Mouse (Mus musculus) R1 (cell line): ENCODE data around the gene Egln1.

ENCODE experiments used
- DNase-seq: peaks from one replicate; pipeline ENCODE4 v3.0.0-alpha.2; 2018; ENCODE audit warnings: low read depth, low spot score

Egln1 gene

DNA sequence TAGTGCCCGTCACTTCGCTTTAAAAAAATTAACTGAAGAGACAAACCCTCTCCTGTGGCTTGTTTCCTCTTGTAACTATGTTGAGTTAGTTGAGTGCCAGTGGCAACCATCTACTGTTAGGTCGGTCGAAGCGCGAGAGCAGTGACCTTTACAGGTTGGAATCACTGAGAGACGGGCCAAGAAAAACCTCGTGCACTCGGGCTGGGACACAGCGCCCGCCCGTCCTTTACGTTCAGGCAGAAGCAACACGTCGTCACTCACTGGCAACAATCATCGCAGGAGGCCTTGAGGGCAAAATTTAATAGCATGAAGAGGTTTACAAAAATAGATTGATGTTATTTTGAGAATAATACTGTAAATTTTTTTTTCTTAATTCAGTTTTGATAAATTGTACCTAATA is 39.2 kb downstream of the Egln1 start:
- no peak for DNase-seq

DNA sequence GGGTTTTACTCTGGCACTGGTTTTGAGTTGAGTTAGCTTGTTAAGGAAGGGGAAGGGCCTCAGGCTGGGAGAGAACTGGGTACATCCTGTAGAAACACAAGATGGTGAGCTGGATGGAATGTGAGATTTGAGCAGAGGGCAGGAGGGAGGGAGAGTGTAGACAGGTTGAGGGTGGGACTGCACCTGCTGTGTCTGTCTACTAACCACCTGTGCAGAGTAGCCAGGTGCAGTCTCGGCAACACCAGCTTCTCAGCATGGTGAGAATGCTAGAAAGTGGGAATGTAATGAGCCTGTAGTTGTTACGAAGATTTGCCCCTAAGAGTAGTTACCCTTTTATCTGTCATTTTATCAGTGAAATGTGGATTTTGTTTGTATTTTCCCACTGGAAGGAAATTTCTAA is 43.6 kb downstream of the Egln1 start:
- no peak for DNase-seq

DNA sequence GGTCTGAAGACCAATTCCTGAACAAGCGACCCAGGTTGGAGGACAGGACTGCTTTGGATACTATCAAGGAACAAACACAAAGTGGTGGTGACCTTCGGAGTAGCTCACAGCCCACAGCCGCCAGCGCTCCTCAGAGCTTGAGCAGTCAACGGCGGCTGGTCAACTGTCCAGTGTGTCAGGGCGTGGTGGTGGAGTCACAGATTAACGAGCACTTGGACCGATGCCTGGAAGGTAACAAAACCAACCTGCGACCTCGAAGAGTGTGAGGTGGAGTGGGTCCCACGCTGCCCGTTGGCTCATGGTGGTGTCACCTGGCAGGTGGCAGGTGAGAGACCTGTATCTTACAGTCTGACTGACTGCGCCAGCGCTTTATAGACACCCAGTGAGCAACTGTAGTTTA is 45.9 kb downstream of the Egln1 start:
- no peak for DNase-seq

DNA sequence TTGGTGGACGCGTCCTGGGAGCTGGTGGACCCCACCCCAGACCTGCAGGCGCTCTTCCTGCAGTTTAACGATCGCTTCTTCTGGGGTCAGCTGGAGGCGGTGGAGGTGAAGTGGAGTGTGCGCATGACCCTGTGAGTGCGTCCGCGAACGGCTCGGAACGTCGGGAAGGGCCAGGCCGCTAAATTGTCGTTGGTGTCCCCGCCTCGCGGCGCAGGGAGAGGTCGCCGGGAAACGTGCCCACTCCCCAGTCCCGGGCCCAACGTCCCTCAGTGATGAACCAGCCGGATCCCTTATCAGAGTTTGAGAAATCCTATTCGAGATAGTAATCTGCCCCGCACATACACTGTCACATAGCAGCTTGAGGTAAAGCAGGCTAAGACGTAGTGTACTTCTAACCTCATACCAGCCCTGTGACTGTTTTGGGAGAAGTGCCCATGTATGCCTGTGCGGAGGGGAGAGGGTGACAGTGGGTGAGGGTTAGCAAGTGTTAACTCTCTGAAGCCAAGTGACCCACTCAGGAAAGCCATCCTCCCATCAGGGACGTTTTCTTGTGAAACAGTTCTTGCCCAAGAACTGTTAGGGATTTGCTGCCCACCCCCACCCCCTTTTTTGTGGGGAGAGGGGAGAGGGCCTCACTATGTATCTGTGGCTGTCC is 50.7 kb downstream of the Egln1 start:
- no peak for DNase-seq

DNA sequence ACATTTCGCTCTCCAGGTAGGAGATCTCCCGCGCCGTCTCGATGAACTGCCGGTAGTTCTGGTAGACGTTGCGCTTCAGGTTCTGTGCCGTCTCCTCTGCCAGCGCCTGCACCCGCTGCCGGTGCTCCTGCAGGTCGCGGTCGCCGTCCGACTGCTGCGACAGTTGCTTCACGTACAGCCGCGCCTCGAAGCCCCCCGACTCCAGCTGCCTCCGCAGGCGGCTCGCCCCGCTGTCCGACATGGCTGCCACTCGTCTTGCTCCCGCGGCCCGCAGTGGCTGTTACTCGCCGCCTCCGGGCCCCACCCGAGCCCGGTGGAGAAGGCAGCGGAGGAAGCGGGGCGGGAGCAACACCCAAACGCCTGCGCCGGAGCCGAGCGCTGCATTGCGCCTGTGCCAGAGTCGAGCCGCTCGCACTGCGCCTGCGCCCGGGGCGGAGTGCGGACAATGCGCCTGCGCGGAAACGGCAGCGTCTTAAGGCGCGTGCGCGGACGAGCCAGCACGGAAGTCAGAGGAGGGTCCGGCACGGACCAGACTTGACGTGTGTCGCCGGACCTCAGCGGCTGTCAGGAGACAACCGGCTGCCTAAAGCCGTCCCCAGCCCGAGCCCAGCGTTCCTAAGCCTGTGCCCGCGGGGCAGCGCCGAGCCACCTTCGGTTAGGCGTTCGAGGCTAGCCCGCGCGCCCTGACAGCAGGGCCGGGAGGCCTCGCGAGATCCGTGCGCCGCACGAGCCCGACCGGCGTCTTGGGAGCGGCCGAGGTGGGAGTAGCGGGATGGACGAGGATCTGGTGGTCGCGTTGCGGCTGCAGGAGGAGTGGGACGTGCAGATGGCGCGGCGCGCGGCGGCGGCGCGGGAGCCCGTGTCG is 51.5 kb downstream of the Egln1 start, which contains the start of the genes Exoc8 and Sprtn:
Gene Exoc8, minus strand, starts transcription at position 320 of the 865 bp plus-strand sequence.
Gene Sprtn, plus strand, starts transcription at position 501 of the 865 bp plus-strand sequence.
- peak; percentile 93 for DNase-seq

DNA sequence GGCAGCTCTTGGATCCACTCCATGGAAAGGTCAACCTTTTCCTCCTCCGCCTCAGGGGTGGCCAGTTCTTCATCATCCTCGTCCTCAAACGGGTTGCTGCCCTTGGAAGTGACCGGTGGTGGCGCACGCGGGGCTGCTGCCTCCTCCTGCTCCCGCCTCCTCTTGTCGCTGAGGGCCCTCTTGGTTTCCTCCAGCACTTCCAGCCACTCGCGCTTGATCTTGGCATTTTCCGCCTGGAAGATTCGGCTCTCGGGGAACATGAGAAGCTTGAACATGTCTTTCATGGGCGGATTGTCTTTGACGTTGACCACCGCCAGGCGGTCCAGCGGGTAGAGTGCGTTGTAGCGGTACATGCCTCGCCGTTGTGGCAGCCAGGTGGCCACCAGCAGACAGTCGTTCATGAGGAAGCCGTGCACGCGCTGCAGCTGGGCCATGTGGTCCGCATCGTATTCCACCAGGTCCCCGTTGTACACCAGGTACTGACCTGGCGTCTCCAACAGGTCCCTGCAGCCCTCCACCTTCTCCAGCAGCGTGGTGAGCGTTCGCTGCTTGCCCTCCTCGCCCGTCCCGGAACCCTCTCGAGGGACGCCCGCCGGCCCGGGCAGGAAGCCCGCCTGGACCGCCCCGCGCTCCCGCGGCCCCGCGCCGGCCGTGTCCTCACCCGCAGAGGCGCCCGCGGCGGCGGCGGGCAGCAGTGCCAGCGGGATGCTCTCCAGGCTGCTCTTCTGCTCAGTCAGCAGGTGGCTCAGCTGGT is 52.3 kb downstream of the Egln1 start:
- peak; percentile 44 for DNase-seq

DNA sequence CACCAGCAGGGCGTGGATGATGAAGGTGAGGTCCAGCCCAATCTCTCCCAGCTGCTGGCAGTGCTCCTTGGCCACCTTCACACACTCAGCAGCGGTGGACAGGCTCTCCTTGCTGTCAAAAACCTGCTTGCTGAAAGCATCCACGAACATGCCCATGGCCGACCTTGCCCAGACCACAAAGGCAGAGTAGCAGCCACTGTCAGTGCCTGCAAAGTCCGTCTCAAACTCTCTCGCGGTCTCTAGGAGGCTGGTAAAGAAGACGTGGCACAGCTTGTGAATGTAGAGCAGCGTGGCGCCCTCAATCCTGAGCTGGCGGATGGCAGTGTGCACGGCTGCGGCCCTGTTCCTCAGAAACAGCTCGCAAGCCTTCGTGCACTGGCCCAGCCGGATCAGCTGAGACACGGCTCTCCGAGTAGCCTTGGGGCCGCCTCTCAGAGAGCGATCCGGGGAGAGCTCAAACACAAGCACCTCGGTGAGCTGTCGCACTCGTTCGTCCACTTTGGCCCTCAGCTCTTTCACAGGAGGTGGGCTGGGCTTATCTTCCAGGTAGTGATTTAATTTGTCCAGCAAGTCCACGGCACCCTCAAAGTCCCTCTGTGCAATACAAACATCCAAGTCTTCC is 53.0 kb downstream of the Egln1 start:
- no peak for DNase-seq

DNA sequence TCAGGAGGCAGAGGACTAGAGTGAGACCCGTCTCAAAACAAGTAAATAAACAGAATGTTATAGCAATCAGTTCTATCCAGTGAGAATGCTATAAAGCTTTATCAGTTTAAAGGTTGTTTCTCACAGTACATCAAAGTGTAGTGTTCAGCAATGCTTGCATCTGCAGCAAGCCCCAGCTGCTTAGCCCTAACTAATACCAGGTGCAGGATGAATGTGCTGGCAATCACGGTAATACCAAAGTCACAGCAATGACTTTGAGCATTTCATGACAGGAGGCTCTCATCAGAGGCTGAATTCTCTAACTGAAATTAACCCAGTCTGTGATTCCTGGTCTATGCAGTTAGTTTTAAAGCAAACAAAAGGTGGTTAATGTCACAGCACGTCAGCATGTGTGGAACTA is 56.5 kb downstream of the Egln1 start:
- DNase-seq = no peak

DNA sequence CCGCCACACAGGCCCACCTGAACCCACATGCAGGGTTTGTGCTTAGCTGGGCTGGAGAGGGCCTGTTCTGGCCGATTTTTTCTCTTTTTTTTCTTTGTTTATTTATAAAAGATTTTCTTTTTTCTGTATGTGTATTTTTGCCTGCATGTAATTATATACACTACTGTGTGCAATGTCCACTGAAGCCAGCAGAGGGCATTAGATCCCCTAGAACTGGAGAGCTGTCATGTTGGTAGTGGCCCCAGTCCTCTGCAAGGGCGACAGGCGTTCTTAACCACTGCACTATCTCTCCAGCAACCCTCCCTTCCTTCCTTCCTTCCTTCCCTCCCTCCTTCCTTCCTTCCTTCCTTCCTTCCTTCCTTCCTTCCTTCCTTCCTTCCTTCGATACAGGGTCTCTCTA is 60.7 kb downstream of the Egln1 start:
- DNase-seq = peak; percentile 56

DNA sequence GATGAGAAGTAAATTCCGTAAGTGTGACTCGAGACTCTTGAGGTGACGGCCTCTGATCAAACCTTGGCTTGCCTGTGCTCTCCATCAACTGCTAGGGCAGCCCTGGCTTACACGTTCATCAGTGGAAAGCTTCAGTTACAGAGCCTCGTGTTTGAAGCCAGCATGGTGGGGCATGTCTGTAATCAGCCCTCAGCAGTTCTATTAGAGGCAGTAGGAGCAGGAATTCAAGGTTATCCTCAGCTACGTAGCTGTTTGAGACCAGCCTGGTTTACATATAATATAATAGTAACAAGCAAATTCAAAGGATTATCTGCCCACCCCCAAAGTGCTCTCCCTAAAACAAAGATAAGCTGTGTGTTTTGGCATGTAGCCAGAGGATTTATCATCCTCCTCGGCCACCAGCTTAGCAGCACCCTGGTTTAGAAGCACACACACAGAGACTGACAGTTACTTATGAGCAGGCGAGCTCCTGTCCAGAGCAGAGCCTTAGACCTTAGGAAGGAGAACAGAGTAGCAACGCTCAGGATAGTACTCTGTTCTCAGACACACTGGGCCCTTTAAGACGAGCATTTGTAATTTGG is 70.1 kb downstream of the Egln1 start:
- no peak for DNase-seq

DNA sequence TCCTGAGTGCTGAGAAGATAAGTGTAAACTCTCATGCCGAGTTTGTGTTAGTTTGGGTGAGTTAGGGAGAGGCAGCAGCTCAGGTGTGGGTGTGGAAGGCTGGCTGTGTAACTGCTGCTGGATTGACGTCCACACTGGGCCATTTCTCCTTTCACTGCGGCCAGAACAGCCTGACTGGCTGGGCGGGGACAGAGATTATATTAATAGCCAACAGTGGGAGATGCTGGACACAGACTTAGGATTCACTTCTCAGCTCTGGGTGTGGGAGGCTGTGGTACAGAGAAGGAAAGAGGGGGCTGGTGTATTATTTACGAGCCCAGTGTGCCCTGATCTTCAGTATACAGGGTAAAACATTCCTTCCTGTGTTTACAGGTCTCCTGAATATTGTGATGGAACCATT is 71.0 kb downstream of the Egln1 start:
- no peak for DNase-seq

DNA sequence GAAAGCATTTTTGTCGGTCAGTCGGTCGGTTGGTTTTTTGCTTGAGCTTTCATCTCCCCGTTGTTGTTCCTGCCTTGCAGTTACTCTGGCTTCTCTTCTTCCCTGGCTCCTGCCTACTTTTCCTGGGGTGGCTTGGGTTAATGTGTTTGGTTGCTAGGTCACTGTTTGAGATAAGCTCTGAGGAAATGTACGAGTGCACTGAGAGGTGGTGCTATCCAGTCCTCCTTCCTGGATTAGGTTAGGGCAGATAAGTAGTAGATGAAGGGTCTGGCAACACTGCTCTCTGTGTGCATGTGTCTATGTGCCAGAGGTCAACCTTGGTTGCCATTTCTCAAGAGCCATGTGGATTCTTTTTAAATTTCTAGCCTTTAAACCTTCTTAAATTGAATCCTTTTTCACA is 76.4 kb downstream of the Egln1 start:
- DNase-seq = no peak

DNA sequence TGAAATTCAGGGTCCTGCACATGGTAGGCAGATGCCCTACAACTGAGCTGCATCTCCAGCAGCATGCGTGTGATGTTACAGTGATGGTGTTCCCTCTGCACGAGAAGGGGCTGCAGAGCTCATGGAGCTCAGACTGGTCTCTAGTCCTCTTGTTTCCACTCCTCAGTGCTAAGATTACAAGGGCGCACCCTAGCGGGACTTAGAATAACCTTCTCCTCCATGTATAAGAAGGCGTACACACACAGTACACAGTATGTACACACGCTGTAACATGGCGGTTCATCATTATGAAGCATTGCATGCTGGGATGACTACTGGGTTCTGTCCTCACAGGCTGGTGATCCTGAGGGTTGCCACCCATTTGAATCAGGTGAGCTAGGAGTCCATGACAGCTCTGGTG is 77.0 kb downstream of the Egln1 start:
- DNase-seq = peak; percentile 85

DNA sequence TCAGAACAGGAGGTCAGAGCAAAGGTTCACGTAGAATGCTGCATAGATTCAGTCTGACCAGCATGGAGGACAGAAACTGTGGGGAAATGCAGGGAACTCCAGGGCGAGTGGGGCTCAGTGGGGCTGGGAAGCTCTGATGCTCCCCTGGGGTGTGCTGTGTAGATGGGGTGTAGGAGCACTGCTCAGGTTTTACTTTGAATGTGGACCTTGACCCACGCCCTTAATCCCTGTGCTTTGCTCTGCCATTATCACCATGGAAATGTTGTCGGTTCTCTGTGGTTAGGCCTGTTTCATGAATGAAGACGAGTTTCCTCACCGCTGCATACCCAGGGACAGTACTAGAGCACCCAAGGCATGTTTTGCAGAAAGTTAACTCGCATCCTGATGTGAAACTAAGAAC is 77.7 kb downstream of the Egln1 start:
- DNase-seq = no peak

DNA sequence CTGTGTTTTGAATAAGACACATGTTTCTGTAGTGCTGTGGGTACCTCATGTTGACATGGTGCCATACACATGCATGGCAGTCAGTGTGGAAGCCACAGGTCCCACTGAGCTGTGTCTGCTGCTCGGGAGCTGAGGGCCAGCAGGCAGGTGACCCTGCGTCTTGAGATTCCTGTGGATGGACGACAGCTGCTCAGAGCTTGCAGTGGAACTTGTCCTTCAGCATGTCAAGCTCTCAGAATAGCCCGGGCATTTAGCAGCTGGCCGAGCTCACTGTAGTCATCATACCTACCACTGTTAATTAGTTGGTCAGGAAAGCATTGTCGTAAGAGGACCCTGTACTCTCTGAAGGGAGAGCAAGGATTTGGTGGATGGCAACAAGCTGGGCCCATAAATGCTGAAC is 79.4 kb downstream of the Egln1 start:
- DNase-seq = no peak

DNA sequence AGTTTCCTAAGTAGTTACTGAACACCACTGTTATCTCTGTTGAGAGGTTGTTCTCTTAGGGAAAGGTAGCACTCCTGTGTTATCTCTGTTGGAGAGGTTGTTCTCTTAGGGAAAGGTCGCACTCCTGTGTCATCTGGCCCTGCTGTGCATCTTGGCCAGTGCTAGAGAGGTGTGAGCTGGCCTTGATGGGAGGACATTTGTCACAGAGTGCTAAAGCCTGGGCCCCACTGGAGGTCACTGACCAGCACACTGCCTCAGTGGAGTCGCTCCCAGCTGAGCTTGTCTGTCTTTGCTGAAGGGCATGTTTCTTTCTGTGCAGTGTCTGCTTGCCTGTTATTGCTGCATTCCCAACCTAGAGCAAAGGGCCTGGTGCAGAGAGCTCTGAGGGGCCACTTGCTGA is 82.0 kb downstream of the Egln1 start:
- DNase-seq = no peak

DNA sequence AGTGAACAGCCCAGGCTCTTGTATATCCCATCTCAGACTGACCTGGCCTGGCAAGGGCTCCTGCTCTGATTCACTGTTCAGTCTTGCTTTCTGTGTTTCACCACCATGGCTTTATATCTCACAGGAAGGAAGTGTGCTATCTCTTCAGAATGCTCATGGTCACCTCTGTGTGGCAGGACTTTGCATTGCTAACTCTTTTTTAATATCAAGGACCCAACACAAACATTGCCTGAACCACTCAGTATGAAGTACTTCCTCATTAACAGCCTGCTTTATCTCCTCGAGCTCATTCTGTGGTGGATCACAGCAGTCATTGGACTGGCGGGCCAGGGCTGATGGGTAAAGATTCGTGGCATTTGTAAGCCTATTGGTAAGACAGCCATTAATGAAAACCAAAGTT is 82.5 kb downstream of the Egln1 start:
- DNase-seq = no peak

DNA sequence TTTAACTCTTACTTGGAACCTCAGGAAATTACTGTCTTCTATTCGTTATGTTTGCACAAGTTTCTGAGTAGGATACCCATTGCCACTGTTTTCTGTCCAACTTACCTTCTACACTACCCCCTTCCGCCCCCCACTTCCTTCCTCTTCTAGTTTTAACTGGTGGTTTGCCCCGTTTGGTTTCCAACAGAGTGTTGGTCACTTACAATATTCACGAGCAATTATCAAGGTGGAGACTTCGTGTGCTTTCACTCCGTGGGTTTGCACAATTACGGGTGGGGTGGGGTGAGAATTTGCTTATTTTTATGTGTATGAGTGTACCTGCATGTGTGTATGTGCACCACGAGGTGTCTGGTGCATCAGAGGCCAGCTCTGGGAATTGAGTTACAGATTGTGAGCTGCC is 85.4 kb downstream of the Egln1 start:
- no peak for DNase-seq

DNA sequence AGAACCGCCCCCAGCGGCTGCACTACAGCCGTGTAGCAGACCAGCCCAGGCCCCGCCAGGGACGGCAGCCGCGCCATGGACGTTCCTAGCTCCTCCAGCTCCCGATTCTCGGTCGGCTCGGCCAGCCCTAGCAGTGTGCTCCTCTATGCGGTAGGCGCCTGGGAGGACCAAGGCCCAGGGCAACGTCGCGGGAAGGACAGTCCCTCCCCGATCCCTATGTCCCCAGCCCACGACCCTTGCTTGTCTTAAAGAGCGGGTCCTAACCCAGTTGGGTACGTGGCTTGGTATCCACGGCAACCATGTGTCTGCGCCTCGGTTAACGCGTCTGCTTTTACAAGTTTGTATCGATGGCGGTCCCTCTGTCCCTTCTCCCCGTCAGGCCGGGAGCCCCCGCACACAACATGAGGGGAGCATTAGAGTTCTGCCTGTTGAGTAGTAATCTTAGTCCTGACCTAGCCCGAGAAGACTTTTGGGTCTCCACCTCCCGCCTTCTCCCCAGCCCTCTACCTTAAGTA is 85.9 kb downstream of the Egln1 start:
- no peak for DNase-seq

DNA sequence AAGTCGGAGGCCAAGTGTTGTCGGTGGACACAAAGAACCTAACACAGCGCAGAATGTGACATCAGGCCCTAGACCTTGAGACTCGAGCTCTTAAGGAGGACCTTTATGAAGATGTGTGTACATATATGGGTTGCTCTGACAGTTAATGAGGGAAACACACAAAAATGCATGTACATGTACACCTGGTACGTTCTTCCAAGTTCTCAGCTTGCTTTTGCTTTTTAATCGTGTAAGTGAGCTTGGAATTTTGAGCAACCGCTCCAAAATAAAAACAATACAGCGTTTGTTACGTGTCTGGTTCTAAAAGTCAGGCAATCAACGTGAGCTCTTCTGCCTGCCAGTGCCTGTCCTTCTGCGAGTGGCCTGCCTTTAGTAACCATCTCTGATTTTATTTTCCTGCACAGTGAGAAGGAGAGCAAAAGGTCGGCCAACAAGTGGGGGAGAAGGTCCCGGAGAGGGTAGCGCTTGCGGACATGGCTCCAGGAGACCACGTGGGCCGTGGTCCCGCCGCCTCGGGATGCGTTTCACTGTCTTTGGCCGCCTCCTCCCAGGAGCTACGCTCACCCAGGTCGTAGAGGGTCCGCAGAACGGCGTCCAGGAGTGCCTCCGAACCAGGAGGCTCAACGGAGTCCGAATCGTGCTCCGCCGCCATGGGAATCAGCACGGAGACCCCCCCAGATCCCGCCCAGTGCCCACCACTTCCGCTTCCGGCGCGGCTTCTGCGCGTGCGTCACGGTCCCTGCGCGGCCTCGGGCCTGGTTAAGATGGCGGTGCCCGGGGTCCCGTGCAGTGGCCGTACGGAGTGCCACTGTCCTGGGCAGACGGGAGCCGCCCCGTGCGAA is 86.6 kb downstream of the Egln1 start, which contains the start of the genes Gnpat and 2810004N23Rik:
Gene Gnpat, plus strand, starts transcription at position 713 of the 842 bp plus-strand sequence.
Gene 2810004N23Rik, minus strand, starts transcription at position 800 of the 842 bp plus-strand sequence.
- peak; percentile 89 for DNase-seq
